Mouse (Mus musculus): ENCODE measurements around the gene Slc39a3.
A peak's percentile ranks its signal among the peaks of the same experiment; 100 is the strongest.
"Not testable (repeated sequence)": the region's sequence is repeated elsewhere in the genome, so short reads cannot be mapped to it uniquely, and the experiment has no call there.

The Slc39a3 gene

DNA sequence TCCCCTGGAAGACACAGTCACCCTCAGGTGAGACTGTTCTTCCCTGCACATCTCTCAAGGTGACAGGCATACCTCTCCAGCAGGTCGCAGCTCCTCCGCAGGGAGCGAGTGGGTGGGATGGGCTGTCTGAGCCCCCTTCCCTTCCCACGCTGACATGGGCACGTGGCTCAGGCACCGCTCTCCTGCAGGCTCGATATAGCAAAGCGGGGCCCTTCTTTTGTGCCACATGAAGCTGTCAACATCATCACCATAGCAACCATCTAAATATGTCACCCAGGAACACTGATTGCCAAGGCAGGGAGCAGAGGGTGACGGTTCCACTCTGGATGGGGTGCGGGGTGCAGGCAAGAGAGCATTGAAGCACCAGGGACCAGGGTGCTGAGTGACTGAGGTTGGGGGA, 36.1 kb downstream of the Slc39a3 start:
- DNase-seq: no peak

DNA sequence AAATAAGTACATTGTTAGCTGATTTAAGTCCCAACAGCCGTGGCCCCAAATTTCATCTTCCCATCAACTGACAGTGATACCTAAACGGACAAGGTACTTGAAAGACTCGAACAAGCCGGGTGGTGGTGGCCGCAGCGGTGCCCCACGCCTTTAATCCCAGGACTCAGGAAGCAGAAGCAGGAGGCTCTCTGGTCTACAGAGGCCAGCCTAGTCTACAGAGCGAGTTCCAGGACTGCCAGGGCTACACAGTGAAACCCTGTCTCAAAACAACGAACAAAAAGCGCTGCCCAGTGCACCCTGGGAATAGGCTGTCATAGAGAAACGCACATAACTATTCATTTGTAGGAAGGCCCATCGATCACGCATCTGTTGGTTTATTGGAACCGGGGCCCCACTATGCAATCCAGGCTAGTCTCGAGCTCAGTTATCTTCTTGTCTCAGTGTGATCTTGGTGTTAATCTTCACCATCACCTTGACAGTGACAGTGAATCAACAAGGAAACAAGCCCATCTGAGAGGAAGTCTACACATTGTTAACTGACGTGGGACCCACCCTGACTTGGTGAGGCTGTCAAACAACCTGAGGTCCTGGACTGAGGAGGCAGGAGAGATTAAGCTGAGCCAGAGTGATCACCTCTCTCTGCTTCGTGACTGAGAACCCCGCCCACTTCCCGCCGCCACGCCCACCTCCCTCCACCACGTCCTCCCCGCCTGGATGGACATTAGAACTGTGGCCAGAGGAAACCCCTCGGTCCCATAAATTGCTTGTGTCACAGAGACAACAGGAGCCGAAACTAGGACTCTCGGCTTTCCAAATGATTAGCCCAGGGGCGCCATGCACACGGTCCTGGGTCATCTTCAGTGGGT, 36.8 kb downstream of the Slc39a3 start:
- DNase-seq: no peak

DNA sequence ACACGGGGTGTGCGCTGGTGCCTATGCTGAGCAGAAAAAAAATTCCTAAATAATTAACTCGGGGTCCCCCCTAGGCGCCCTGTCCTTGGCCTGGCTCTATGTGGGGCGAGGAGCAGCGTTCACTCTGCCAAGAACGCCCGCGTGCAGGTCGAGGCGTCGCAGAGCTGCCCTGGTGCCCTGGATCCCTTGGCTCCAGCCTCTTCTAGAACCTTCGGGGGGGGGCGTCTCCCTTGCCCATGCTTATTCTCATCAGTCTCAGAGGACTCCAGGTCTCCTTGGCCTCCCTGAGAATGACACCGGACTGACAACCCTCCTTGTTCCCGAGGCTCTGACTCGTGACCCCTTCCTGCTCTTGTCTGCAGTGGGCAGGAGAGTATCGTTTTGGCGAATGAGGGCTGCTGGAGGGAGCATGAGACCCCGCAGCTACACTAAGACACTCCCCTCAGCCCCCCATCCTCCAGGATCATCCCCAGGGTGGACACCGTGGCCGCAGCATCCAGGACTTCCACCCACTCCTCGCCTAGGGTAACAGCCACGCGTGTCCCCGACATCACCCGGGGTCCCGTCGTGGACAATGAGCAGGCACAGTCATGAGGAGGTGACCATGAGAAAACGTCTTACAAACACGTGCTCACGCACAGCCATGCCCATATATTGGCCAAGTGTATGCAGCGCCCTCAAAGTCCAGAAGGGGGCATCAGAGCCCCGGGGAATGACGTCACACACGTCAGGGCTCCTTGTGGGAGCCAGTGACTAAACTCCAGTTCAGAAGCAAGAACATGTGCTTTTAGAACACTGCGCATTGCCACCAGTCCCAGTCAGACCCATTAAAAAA, 37.6 kb downstream of the Slc39a3 start:
- peak; percentile 91 for DNase-seq

DNA sequence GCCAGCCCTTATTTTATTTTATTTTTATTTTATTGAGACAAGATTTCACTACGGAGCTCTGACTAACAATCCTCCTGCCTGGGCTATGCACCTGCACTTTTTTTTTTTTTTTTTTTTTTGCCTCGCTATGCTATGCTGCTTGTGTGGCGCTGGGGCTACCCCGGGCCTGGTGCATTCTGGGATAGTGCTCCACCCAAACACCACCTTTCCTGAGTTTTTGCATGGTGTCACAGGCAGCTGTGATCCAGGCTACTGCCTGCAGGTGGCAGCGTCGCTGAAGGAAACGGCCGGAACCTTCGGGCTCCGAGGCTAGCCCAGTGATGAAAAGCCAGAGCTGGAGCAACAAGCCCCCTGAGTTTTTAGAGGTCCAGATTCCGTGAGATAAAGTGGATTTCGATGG, 38.4 kb downstream of the Slc39a3 start:
- peak; percentile 66 for DNase-seq

DNA sequence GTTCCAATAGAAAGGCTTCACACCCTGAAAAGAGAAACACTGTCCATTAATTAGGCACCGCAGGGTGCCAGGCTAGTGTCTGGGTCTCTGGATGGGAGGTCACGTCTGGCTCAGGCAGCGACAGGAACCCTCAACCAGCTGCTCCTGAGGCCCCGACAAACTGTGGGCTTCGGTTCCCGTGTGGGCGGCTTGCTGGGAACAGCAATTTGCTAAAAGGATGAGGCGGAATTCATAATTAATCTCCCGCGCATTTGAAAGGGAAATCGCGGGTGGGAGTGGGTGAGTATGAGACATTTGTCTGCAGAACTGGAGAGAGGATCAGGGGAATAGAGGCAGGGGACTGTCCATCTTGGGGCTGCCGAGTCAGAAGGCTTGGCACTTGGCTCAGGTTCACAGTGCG, 39.2 kb downstream of the Slc39a3 start:
- DNase-seq: no peak

DNA sequence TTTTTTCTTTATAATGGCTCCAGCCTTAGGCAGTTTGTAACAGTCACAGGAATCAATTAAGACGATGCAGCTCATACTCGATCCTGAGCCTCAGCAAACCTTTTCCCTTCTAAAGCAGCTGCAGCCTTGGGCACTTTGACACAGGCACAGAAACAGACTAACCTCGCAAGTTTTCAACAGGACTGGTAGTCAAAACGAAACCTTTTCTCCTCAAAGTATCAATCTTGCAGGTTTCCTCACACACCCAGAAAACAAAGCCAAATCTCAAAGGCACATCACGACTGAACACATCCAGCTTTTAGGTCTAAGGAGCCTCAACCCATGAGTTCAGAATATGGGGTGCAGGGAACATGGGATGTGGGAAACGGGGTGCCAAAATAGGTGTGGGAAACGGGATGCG, 39.9 kb downstream of the Slc39a3 start:
- DNase-seq: no peak

DNA sequence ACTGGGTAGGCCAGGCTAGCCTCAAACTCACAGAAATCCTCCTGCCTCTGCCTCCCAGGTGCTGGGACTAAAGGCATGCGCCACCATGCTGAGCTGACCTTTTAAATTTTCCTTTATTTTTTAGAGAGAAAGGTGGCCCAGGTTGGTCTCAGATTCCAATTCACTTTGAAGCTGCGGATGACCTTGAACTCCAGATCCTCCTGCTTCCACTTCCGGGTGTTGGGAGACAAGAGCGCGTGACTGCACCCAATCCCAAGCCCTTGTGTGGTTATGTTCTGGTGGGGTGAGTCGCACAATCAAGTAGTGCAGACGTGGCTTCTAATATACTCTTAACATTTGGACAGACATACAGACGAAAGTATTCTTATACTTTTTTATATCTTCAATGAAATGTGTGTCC, 40.7 kb downstream of the Slc39a3 start:
- no peak for DNase-seq

DNA sequence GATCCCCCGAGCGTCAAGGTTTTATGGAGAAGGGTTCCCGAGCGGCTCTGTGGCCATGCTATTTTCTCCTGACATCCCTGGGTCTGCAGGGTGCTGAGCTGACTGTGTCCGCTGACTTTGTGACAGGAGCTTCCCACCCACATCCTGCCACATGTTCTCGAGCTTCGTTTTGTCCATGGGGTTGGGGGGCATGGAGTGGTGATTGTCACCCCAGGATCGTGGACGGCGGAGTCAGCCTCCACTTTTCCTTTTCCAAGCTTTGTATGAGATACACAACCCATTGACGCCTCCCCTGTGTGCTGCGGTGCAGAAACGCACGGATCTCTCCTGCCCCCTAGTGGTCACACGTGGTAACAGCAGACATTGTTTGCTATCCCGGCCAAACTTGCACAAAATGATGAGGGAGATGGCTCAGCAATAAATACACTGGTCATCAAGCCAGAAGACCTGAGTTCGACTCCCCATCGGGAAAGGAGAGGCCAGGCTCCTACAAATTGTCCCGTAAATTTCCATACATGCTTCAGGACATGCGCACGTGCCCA, 42.1 kb downstream of the Slc39a3 start:
- DNase-seq: peak; percentile 86

DNA sequence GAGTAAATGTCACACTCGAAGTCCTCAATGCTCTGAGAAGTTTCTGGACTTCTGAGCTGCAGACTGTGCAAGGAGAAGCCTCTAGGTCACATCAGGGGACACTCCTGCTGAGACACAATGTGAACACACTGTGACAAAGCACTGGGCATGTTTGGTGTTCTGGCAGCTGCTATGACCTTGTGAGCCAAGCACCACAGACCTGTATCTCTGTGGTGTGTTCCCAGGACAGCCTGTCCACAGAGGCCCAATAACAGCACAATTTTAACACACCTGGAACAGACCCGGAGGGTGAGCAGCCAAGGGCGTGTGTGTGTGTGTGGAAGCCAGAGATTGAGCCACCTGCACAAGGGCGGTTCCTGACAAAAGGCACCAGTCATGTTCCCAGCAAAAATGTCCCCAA, 42.6 kb downstream of the Slc39a3 start:
- no peak for DNase-seq

DNA sequence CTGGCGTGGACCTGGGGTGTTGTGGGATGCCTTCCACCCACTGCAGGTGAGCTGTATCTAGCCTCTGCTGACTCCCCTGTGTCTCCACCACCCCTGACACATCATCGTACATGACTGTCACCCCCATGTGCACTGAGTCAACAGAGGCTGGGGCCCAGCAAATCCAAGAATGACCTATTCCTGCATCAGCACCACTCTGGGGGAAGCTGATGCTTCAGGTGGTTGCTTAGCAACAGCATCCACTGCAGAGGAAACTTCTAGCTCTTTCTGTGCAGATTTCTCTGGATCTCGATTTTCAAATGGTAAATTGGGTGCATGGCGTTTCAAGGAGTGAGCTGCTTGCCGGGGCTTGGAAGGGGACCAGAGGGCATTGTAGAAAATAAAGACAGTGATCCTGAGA, 44.0 kb downstream of the Slc39a3 start:
- no peak for DNase-seq

DNA sequence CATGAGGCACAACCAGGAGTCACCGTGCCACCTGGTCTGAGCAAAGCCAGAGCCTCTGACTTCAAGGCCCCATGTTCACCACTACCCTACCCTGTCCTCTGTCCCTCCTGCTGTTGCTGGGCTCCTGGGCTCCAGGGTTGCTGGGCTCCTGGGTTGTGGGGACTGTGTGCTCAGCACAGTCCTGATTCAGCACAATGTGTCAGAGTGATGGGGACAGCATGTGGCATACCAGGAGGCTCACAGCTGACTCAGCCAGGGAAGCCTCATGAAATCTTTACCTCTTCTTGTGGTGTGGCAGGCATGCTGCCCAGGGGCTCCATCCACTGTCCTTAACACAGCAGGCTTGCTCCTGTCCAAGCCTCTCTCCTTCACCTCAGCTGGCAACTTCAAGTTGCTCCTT, 45.3 kb downstream of the Slc39a3 start:
- no peak for DNase-seq

DNA sequence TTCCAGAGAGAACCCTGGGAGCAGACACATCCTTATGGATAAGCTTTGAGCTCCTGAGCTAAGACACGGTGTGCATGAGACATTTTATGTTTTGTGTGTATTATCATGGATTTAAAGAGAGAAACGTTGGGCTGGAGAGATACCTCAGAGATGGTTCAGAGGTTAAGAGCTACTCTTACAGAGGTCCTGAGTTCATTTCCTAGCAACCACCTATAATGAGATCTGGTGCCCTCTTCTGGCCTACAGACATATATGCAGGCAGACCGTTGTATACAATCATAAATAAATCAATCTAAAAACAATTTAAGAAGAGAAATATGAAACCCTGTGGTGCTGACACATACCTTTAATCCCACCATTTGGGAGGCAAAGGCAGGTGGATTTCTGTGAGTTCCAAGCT, 46.2 kb downstream of the Slc39a3 start:
- DNase-seq: no peak

DNA sequence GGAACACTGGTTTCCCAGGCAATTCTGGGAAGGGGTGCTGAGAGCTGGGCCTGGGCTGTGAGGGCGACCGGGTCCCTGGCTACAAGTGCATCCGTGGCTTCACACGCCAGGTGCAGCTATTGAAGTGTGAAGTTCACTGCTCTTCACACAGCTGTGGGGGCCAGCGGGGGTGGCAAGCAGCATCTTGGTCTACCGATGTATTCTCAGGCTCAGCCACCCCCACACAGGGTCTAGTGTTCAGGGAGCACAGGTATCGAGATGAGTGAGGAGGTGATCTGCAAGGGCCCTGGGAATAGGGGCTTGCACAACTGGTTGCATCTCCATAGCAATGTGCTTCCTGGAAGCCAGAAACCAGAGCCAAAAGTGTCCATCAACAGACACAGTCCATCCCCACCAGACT, 46.8 kb downstream of the Slc39a3 start:
- DNase-seq: no peak

DNA sequence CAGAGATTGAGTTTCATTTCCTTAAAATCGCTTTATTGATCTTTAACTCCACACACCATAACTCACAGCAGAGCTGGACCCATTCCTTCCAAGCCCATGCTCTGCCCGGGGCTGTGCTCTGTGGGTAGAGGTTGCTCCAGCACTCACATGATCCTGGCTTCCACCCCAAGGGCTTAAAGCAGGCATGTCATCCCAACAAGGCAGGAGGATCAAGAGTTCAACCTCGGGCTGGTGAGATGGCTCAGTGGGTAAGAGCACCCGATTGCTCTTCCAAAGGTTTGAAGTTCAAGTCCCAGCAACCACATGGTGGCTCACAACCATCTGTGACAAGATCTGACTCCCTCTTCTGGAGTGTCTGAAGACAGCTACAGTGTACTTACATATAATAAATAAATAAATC, 47.4 kb downstream of the Slc39a3 start:
- not testable (repeated sequence) for DNase-seq

DNA sequence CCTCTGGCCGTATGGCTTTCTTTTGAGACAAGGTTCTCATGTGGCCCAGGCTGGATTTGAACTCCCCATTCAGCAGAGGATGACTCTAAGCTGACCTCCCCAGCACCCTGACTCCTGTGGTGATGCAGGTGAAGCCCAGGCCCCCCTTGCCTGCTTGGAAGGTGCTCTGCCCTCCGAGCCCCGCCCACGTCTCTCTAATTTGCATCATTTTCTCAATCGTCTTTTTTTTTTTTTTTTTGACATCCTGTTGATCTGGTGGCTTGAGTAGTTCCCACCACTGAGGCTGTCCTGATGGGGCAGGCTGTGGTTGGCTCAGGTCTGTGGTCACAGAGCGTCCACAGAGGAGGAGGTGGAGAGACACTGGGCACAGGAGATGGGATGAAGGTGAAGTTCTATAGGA, 47.8 kb downstream of the Slc39a3 start:
- DNase-seq: no peak

DNA sequence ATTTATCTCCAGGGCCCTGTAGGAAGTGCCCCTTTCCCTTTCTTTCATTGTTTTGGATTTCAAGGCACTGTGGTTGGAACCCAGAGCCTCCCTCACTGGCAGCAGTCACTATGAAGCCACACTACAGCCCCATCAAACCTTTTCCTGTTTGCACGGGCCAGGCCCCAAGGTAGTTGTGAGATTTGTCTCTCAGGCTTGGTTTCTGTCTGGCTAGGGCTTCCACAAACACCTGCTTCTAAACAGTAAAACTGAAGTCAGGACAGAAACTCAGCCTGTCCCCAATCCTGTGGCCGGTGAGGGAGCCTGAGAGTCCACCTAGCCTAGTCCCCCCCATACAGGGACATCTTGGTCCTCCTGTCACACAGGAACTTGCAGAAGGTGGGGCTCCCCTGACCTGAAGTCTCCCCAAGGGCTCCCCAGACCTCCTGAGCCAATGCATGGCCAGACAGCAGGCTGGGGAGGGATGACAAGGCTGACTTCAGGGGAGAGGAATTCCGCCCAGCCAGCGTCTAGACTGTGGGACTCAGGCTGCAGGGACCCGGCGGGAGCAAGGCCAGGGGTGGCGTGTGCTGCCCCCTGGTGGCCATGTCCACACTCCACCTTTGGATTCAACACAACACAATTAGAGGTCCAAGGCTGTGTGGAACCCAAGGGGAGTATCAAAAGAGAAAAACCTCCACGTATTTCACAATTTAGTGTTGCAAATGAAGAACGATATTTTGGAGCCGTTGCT, 49.4 kb downstream of the Slc39a3 start:
- peak; percentile 93 for DNase-seq

DNA sequence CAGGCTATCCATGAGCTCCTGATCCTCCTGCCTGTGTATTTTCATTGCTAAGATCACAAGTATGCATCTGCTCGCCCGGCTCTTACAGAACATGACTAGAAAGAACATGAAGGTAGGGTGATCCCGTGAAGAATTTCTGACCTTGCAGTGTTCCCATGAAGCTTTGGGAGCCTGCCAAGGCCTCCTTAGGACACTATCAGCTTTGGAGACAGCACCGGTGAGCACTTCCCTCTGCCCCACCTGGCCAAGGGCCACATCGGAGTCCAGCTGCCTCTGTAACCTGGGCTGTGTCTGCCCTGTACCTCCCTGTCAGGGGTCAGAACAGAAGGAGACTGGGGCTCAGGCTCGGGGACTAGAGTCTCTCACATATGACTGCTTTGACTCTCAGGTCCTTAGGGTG, 50.5 kb downstream of the Slc39a3 start:
- peak; percentile 59 for DNase-seq

DNA sequence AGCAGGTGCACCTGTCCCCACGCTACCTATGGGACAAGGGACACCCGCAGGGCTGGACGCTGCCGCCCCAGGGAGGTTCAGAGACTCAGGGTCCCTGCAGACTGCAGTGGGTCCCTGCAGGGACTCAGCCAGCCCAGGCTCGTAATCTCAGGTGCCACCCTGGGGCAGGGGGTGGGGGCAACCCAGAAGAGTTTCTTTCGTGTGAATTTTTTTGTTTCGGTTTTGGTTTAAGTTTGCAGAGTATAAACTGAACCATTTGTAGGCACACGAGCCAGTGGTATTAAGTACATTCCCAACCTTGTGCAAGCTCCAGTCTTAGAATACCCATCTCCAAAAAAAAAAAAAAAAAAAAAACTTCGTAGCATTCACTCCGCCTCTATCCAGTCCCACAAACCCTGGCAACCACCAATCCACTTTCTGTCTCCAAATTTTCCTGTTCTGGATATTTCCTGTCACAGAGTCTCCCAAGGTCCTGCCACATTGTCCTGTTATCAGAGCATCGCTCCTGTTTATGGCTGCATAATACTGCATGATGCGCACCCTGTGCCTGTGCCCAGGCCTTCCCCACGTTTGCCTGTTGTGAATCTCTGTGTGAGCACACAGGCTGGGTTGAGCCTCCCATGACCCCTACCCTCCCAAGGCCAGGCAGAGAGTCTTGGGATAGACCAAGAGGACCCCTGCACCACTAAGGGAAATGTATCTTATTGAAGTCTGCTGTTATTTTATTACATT, 51.1 kb downstream of the Slc39a3 start:
- peak; percentile 59 for DNase-seq

DNA sequence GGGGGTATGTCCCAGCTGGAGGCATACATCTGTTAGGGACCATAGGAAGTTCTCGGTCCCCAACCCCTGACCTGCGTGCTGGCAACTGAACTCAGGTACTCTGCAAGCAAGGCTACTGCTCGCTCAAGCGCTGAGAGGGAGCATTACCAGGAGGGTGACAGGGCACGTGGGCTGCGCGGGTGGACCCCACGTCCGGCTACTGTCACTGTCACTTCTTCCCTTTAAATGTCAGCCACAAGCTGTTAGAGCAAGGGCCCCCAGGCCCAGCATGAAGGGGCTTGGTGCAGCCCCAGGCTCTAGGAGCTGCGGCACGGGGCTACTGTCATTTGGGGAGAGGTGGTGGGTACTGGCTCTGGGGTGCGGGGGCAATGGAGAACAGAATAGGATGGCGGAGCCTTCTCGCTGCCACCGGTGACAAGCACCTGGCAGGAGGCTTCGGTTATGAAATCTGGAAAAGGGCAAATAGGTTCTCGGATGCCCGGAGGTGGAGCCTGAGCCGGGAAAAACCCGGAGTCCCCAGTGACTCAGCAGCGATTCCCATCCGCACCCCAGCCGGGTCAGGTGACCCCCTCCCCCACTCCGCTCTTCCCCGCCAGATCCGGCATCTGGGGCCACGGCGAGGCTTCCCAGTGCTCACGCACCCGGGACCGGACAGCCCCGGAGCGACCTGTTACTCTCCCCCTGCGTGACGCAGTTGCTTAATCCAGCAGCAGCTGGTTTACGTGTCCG, 51.8 kb downstream of the Slc39a3 start:
- peak; percentile 81 for DNase-seq

DNA sequence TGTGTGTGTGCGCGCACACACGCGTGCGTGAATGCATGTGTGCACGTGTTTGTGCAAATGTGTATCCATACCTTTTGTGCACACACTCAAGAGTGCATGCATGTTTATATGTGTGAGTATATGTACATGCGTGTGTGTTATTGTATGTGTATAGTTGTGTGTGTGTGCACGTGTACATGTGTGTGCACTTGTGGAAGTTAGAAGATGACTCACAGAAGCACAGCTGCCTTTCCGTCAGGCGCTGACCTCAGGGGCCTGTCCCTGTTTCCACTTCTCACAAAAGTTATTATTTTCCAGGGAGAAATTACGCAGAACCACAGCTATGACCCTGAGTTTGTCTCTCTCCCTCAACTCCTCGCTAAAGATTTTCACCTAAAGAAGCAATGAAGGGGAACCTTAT, 53.0 kb downstream of the Slc39a3 start:
- DNase-seq: no peak

DNA sequence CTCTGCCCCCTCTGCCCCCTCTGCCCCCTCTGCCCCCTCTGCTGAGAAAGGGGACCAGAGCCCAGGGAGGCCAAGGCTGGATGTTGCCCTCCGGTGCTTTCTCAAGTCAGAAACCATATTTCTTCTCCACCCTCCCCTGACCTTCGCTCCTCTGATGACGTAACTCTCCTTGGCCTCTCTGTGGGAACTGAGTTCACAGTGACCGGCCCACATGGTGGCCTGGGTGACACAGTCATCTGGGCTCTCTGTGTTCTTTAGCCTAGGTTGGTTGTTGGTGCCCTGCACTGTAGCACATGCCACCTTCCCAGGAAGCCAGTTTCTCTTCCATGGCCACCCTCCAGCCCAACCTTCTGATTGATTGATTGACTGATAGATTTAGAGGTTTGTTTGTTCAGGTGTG, 54.8 kb downstream of the Slc39a3 start:
- DNase-seq: no peak
